Mouse (Mus musculus) midbrain, embryonic 14.5 days (tissue): Measurements from ENCODE around the gene Bahcc1. TPM values are rescaled to one million over a fixed set of nuclear protein-coding genes. Genes with fewer than 3 reads are reported as not detected.
A peak's percentile ranks its signal among the peaks of the same experiment; 100 is the strongest.

Experiments used
- ATAC-seq: fragments of 200-750 bp; cut with Nextera tagmentation; 2 replicates; pipeline ENCODE4 v1.8.0; 2017; ENCODE audit warnings: moderate number of reproducible peaks, moderate library complexity; ENCODE audit not compliant: low FRiP score, low TSS enrichment
- DNase-seq: peaks from one replicate; pipeline ENCODE4 v3.0.0-alpha.2; 2015
- H3K27ac ChIP-seq: fragments of 300-500 bp; sonication (generic); replicated peaks from 2 replicates; pipeline ENCODE4 v1.5.1; 2014; ENCODE audit warnings: mild to moderate bottlenecking, low read depth, low read length, moderate library complexity
- H3K27me3 ChIP-seq: fragments of 300-500 bp; sonication (generic); 2 replicates; pipeline ENCODE4 v1.6.1; 2014; ENCODE audit warnings: low read length, control low read depth, mixed read lengths; ENCODE audit not compliant: control insufficient read depth, insufficient read depth
- H3K36me3 ChIP-seq: fragments of 300-500 bp; sonication (generic); 2 replicates; pipeline ENCODE4 v1.6.1; 2014; ENCODE audit warnings: low read length, control low read depth; ENCODE audit not compliant: control insufficient read depth, insufficient read depth
- H3K4me1 ChIP-seq: fragments of 300-500 bp; sonication (generic); 2 replicates; pipeline ENCODE4 v1.6.1; 2014; ENCODE audit warnings: mild to moderate bottlenecking, antibody characterized with exemption, low read length, control low read depth; ENCODE audit not compliant: control insufficient read depth, insufficient read depth
- H3K4me2 ChIP-seq: fragments of 300-500 bp; sonication (generic); 2 replicates; pipeline ENCODE4 v1.6.1; 2014; ENCODE audit warnings: mild to moderate bottlenecking, low read length, moderate library complexity
- H3K4me3 ChIP-seq: fragments of 300-500 bp; sonication (generic); replicated peaks from 2 replicates; pipeline ENCODE4 v1.5.1; 2014; ENCODE audit warnings: low read depth, low read length
- H3K9ac ChIP-seq: fragments of 300-500 bp; sonication (generic); replicated peaks from 2 replicates; pipeline ENCODE4 v1.6.1; 2014; ENCODE audit warnings: mild to moderate bottlenecking, low read length, moderate library complexity
- H3K9me3 ChIP-seq: fragments of 300-500 bp; sonication (generic); 2 replicates; pipeline ENCODE4 v1.6.1; 2016; ENCODE audit warnings: low read length, control low read depth, mixed read lengths; ENCODE audit not compliant: control insufficient read depth
- WGBS: fragments of 180-500 bp; shearing (Covaris S2); extraction: QIAGEN DNeasy Blood & Tissue Kit; methylation state at CpG from one replicate; pipeline ENCODE4 v1.1.7; 2014; 5-methylcytosine and 5-hydroxymethylcytosine counted together
- polyA plus RNA-seq: library from polyadenylated mRNA; unstranded; fragments of >200 nt; fragmentation: Nextera tagmentation; extraction: Ambion mirVana; gene quantifications from 2 replicates; pipeline ENCODE4 v1.2.1, GENCODE M21; 2014

Bahcc1 gene
- polyA plus RNA-seq, 1 experiment from 2014 or later: 25.9 TPM

- Histone ChIP-seq H3K4me2 (no peak overlapping the region), H3K4me3 (no peak overlapping the region), H3K27ac (0 out of 2 replicates have a peak overlapping the region, but pooled peaks have one; percentile 9), H3K27me3 (no peaks in the 10 kb centered on the region), H3K36me3 (peaks cover 10% of the 10 kb centered on the region; the same call in 1 of the 2 replicates), H3K9me3 (no peaks in the 10 kb centered on the region), H3K9ac (no peak overlapping the region), H3K4me1 (peaks cover 63% of the 10 kb centered on the region)
- ATAC-seq (no peak), DNase-seq (no peak)
- WGBS: 56% methylated on average over 12 of the region's 12 CpGs
These were observed 20.3 kb downstream of the Bahcc1 start for GRCm38 (mm10) chr11:120252843-120253645.

GRCm38 (mm10) chr11:120253646-120254315, 21.0 kb downstream of the Bahcc1 start:
- Histone ChIP-seq H3K4me3 (no peak overlapping the region), H3K36me3 (peaks cover 8% of the 10 kb centered on the region; the same call in 1 of the 2 replicates), H3K9ac (no peak overlapping the region; the same call in 1 of the 2 replicates), H3K27me3 (no peaks in the 10 kb centered on the region), H3K4me1 (peaks cover 65% of the 10 kb centered on the region), H3K4me2 (no peak overlapping the region), H3K27ac (no peak overlapping the region), H3K9me3 (no peaks in the 10 kb centered on the region)
- ATAC-seq (no peak), DNase-seq (no peak)
- WGBS: 85% methylated on average over 13 of the region's 13 CpGs

GRCm38 (mm10) chr11:120254420-120254819, 21.7 kb downstream of the Bahcc1 start:
- H3K4me2 ChIP-seq: no peak overlapping the region
- H3K4me3 ChIP-seq: no peak overlapping the region
- H3K36me3 ChIP-seq: peaks cover 11% of the 10 kb centered on the region; the same call in 1 of the 2 replicates
- no peaks in the 10 kb centered on the region for H3K27me3 ChIP-seq
- ATAC-seq: no peak
- peak overlapping the region; percentile 12; the same call in 1 of the 2 replicates for H3K9ac ChIP-seq
- WGBS: 63% methylated on average over 11 of the region's 11 CpGs
- DNase-seq: no peak
- peaks cover 71% of the 10 kb centered on the region for H3K4me1 ChIP-seq
- H3K9me3 ChIP-seq: no peaks in the 10 kb centered on the region
- H3K27ac ChIP-seq: 0 out of 2 replicates have a peak overlapping the region, but pooled peaks have one; percentile 55

GRCm38 (mm10) chr11:120255038-120255437, 22.3 kb downstream of the Bahcc1 start:
- no peak for ATAC-seq
- no peak overlapping the region for H3K4me3 ChIP-seq
- H3K9ac ChIP-seq: no peak overlapping the region
- H3K27ac ChIP-seq: peak overlapping the region; percentile 55; the same call in 1 of the 2 replicates
- peaks cover 17% of the 10 kb centered on the region; the same call in 1 of the 2 replicates for H3K36me3 ChIP-seq
- H3K4me1 ChIP-seq: peaks cover 77% of the 10 kb centered on the region
- WGBS: 53% methylated on average over 6 of the region's 6 CpGs
- no peak overlapping the region for H3K4me2 ChIP-seq
- DNase-seq: peak; percentile 41
- no peaks in the 10 kb centered on the region for H3K27me3 ChIP-seq
- H3K9me3 ChIP-seq: no peaks in the 10 kb centered on the region

- no peaks in the 10 kb centered on the region for H3K27me3 ChIP-seq
- H3K9ac ChIP-seq: no peak overlapping the region
- no peak overlapping the region for H3K4me3 ChIP-seq
- H3K4me2 ChIP-seq: no peak overlapping the region
- WGBS: 59% methylated on average over 8 of the region's 8 CpGs
- DNase-seq: no peak
- H3K36me3 ChIP-seq: peaks cover 17% of the 10 kb centered on the region
- no peak for ATAC-seq
- H3K4me1 ChIP-seq: peaks cover 80% of the 10 kb centered on the region
- no peaks in the 10 kb centered on the region for H3K9me3 ChIP-seq
- no peak overlapping the region for H3K27ac ChIP-seq
These were observed 22.8 kb downstream of the Bahcc1 start for GRCm38 (mm10) chr11:120255499-120255898.

GRCm38 (mm10) chr11:120256108-120256507, 23.4 kb downstream of the Bahcc1 start:
- no peaks in the 10 kb centered on the region for H3K9me3 ChIP-seq
- no peak for DNase-seq
- H3K4me1 ChIP-seq: peaks cover 80% of the 10 kb centered on the region
- no peaks in the 10 kb centered on the region for H3K27me3 ChIP-seq
- no peak overlapping the region for H3K4me3 ChIP-seq
- no peak for ATAC-seq
- H3K36me3 ChIP-seq: peaks cover 24% of the 10 kb centered on the region
- H3K27ac ChIP-seq: 0 out of 2 replicates have a peak overlapping the region, but pooled peaks have one; percentile 20
- H3K9ac ChIP-seq: no peak overlapping the region
- no peak overlapping the region for H3K4me2 ChIP-seq
- 67% methylated on average over 5 of the region's 5 CpGs for WGBS

GRCm38 (mm10) chr11:120256543-120256942, 23.8 kb downstream of the Bahcc1 start:
- DNase-seq (no peak), ATAC-seq (no peak)
- H3K4me3 ChIP-seq: no peak overlapping the region
- no peaks in the 10 kb centered on the region for H3K9me3 ChIP-seq
- H3K27me3 ChIP-seq: no peaks in the 10 kb centered on the region
- H3K4me2 ChIP-seq: no peak overlapping the region
- peaks cover 83% of the 10 kb centered on the region for H3K4me1 ChIP-seq
- H3K27ac ChIP-seq: 0 out of 2 replicates have a peak overlapping the region, but pooled peaks have one; percentile 20
- peaks cover 26% of the 10 kb centered on the region for H3K36me3 ChIP-seq
- no peak overlapping the region for H3K9ac ChIP-seq
- WGBS: 61% methylated on average over 10 of the region's 10 CpGs

GRCm38 (mm10) chr11:120256981-120257820, 24.5 kb downstream of the Bahcc1 start:
- H3K27me3 ChIP-seq: no peaks in the 10 kb centered on the region
- H3K9ac ChIP-seq: no peak overlapping the region
- H3K27ac ChIP-seq: no peak overlapping the region
- H3K36me3 ChIP-seq: peaks cover 23% of the 10 kb centered on the region
- no peak overlapping the region for H3K4me2 ChIP-seq
- ATAC-seq: no peak
- 50% methylated on average over 10 of the region's 10 CpGs for WGBS
- peak; percentile 70 for DNase-seq
- peaks cover 83% of the 10 kb centered on the region for H3K4me1 ChIP-seq
- no peak overlapping the region for H3K4me3 ChIP-seq
- no peaks in the 10 kb centered on the region for H3K9me3 ChIP-seq
